Mouse (Mus musculus) hindbrain, embryonic 14.5 days (tissue): ENCODE results near the gene Ttc27. TPM values are rescaled to one million over a fixed set of nuclear protein-coding genes. Genes with fewer than 3 reads are reported as not detected.

Experiments used
- ATAC-seq: fragments of 200-750 bp; cut with Nextera tagmentation; 2 replicates; pipeline ENCODE4 v1.8.0; 2017; ENCODE audit warnings: moderate number of reproducible peaks, mild to moderate bottlenecking, moderate TSS enrichment, moderate library complexity; ENCODE audit not compliant: low FRiP score
- DNase-seq: peaks from one replicate; pipeline ENCODE4 v3.0.0-alpha.2; 2015; ENCODE audit warnings: low spot score
- H3K27ac ChIP-seq: fragments of 300-500 bp; sonication (generic); 2 replicates; pipeline ENCODE4 v1.5.1; 2014; ENCODE audit warnings: mild to moderate bottlenecking, moderate library complexity
- H3K27me3 ChIP-seq: fragments of 300-500 bp; sonication (generic); 2 replicates; pipeline ENCODE4 v1.6.1; 2014; ENCODE audit warnings: mild to moderate bottlenecking, low read length, mixed read lengths; ENCODE audit not compliant: control insufficient read depth, insufficient read depth
- H3K36me3 ChIP-seq: fragments of 300-500 bp; sonication (generic); replicated peaks from 2 replicates; pipeline ENCODE4 v1.6.1; 2014; ENCODE audit not compliant: control insufficient read depth, insufficient read depth
- H3K4me1 ChIP-seq: fragments of 300-500 bp; sonication (generic); replicated peaks from 2 replicates; pipeline ENCODE4 v1.6.1; 2014; ENCODE audit warnings: antibody characterized with exemption, low read length, mixed read lengths; ENCODE audit not compliant: control insufficient read depth, insufficient read depth
- H3K4me2 ChIP-seq: fragments of 300-500 bp; sonication (generic); replicated peaks from 2 replicates; pipeline ENCODE4 v1.6.1; 2014; ENCODE audit warnings: mild to moderate bottlenecking, moderate library complexity
- H3K4me3 ChIP-seq: fragments of 300-500 bp; sonication (generic); replicated peaks from 2 replicates; pipeline ENCODE4 v1.5.1; 2014; ENCODE audit warnings: mild to moderate bottlenecking, low read length
- H3K9ac ChIP-seq: fragments of 300-500 bp; sonication (generic); 2 replicates; pipeline ENCODE4 v1.6.1; 2014
- H3K9me3 ChIP-seq: fragments of 300-500 bp; sonication (generic); 2 replicates; pipeline ENCODE4 v1.6.1; 2016; ENCODE audit warnings: low read length; ENCODE audit not compliant: control insufficient read depth
- WGBS: fragments of 180-500 bp; shearing (Covaris S2); extraction: QIAGEN DNeasy Blood & Tissue Kit; methylation state at CpG from one replicate; pipeline ENCODE4 v1.1.7; 2014; 5-methylcytosine and 5-hydroxymethylcytosine counted together
- polyA plus RNA-seq: library from polyadenylated mRNA; unstranded; fragments of >200 nt; fragmentation: Nextera tagmentation; extraction: Ambion mirVana; gene quantifications from 2 replicates; pipeline ENCODE4 v1.2.1, GENCODE M21; 2014

Ttc27 gene
- polyA plus RNA-seq, 1 experiment from 2014 or later, result 21.2 TPM

GRCm38 (mm10) chr17:74705480-74705879 lies 12.1 kb upstream of the Ttc27 start:
- H3K9ac ChIP-seq, result no peak overlapping the region
- no peak for ATAC-seq
- WGBS, result 89% methylated on average over 5 of the region's 5 CpGs
- peaks cover 31% of the 10 kb centered on the region for H3K36me3 ChIP-seq
- H3K27ac ChIP-seq, result no peak overlapping the region
- no peak for DNase-seq
- no peaks in the 10 kb centered on the region for H3K9me3 ChIP-seq
- H3K4me1 ChIP-seq, result no peaks in the 10 kb centered on the region
- H3K27me3 ChIP-seq, result no peaks in the 10 kb centered on the region
- no peak overlapping the region for H3K4me3 ChIP-seq
- H3K4me2 ChIP-seq, result no peak overlapping the region

GRCm38 (mm10) chr17:74706593-74706992 lies 10.9 kb upstream of the Ttc27 start:
- Histone ChIP-seq H3K9me3 (no peaks in the 10 kb centered on the region), H3K4me1 (no peaks in the 10 kb centered on the region), H3K9ac (no peak overlapping the region), H3K36me3 (peaks cover 21% of the 10 kb centered on the region), H3K27me3 (no peaks in the 10 kb centered on the region), H3K27ac (no peak overlapping the region), H3K4me3 (no peak overlapping the region), H3K4me2 (no peak overlapping the region)
- no peak for DNase-seq
- no peak for ATAC-seq

- DNase-seq, result no peak
- Histone ChIP-seq H3K27me3 (no peaks in the 10 kb centered on the region), H3K4me2 (no peak overlapping the region), H3K9ac (no peak overlapping the region), H3K9me3 (no peaks in the 10 kb centered on the region), H3K4me3 (no peak overlapping the region), H3K27ac (no peak overlapping the region), H3K36me3 (peaks cover 13% of the 10 kb centered on the region), H3K4me1 (no peaks in the 10 kb centered on the region)
- WGBS, result 85% methylated on average over 7 of the region's 7 CpGs
- ATAC-seq, result no peak; the same call in 1 of the 2 replicates
Observed at GRCm38 (mm10) chr17:74707637-74708152, 9.8 kb upstream of the Ttc27 start.

GRCm38 (mm10) chr17:74710731-74711130 lies 6.8 kb upstream of the Ttc27 start:
- ATAC-seq, result no peak
- no peak for DNase-seq
- H3K27ac ChIP-seq, result no peak overlapping the region
- H3K4me2 ChIP-seq, result no peak overlapping the region
- WGBS, result 77% methylated on average over 4 of the region's 4 CpGs
- no peaks in the 10 kb centered on the region for H3K9me3 ChIP-seq
- H3K27me3 ChIP-seq, result no peaks in the 10 kb centered on the region
- no peaks in the 10 kb centered on the region for H3K4me1 ChIP-seq
- no peaks in the 10 kb centered on the region for H3K36me3 ChIP-seq
- H3K9ac ChIP-seq, result no peak overlapping the region
- H3K4me3 ChIP-seq, result no peak overlapping the region

GRCm38 (mm10) chr17:74711627-74712026 lies 5.9 kb upstream of the Ttc27 start:
- Histone ChIP-seq H3K4me2 (no peak overlapping the region), H3K27ac (no peak overlapping the region), H3K4me3 (no peak overlapping the region), H3K4me1 (no peaks in the 10 kb centered on the region), H3K9ac (no peak overlapping the region), H3K27me3 (no peaks in the 10 kb centered on the region), H3K36me3 (no peaks in the 10 kb centered on the region), H3K9me3 (no peaks in the 10 kb centered on the region)
- no peak for DNase-seq
- 91% methylated on average over 8 of the region's 8 CpGs for WGBS
- ATAC-seq, result no peak

- H3K4me1 ChIP-seq, result peaks cover 8% of the 10 kb centered on the region
- H3K4me2 ChIP-seq, result no peak overlapping the region
- no peaks in the 10 kb centered on the region for H3K9me3 ChIP-seq
- ATAC-seq, result no peak
- H3K9ac ChIP-seq, result no peak overlapping the region
- 0 out of 2 replicates have a peak, but pooled peaks cover 5% of the 10 kb centered on the region for H3K36me3 ChIP-seq
- H3K4me3 ChIP-seq, result no peak overlapping the region
- DNase-seq, result no peak
- no peaks in the 10 kb centered on the region for H3K27me3 ChIP-seq
- no peak overlapping the region for H3K27ac ChIP-seq
- 64% methylated on average over 3 of the region's 3 CpGs for WGBS
Observed at GRCm38 (mm10) chr17:74715128-74715527, 2.4 kb upstream of the Ttc27 start.

GRCm38 (mm10) chr17:74715724-74716123 lies 1.8 kb upstream of the Ttc27 start:
- H3K27me3 ChIP-seq, result no peaks in the 10 kb centered on the region
- H3K27ac ChIP-seq, result no peak overlapping the region
- H3K4me2 ChIP-seq, result no peak overlapping the region
- no peak overlapping the region for H3K9ac ChIP-seq
- no peak overlapping the region for H3K4me3 ChIP-seq
- DNase-seq (no peak), ATAC-seq (no peak)
- peaks cover 8% of the 10 kb centered on the region for H3K4me1 ChIP-seq
- 60% methylated on average over 1 of the region's 1 CpGs for WGBS
- H3K9me3 ChIP-seq, result no peaks in the 10 kb centered on the region
- H3K36me3 ChIP-seq, result peaks cover 5% of the 10 kb centered on the region; the same call in 1 of the 2 replicates

GRCm38 (mm10) chr17:74716643-74717042 lies 889 bp upstream of the Ttc27 start:
- peaks cover 9% of the 10 kb centered on the region for H3K36me3 ChIP-seq
- H3K4me3 ChIP-seq, result peak overlapping the region; percentile 66; the same call in 1 of the 2 replicates
- WGBS, result 64% methylated on average over 3 of the region's 3 CpGs
- DNase-seq (no peak), ATAC-seq (no peak)
- H3K9me3 ChIP-seq, result no peaks in the 10 kb centered on the region
- no peak overlapping the region for H3K9ac ChIP-seq
- no peaks in the 10 kb centered on the region for H3K27me3 ChIP-seq
- H3K27ac ChIP-seq, result no peak overlapping the region
- peaks cover 8% of the 10 kb centered on the region for H3K4me1 ChIP-seq
- peak overlapping the region; percentile 65 for H3K4me2 ChIP-seq

GRCm38 (mm10) chr17:74717091-74717617 lies 378 bp upstream of the Ttc27 start:
- ATAC-seq, result peak; percentile 3; the same call in 1 of the 2 replicates
- H3K9ac ChIP-seq, result peak overlapping the region; percentile 51
- peak overlapping the region; percentile 65 for H3K4me2 ChIP-seq
- peaks cover 14% of the 10 kb centered on the region for H3K36me3 ChIP-seq
- no peaks in the 10 kb centered on the region for H3K9me3 ChIP-seq
- H3K27me3 ChIP-seq, result no peaks in the 10 kb centered on the region
- no peak overlapping the region for H3K27ac ChIP-seq
- H3K4me3 ChIP-seq, result peak overlapping the region; percentile 66
- H3K4me1 ChIP-seq, result peaks cover 8% of the 10 kb centered on the region
- no peak for DNase-seq
- WGBS, result 12% methylated on average over 14 of the region's 14 CpGs

- Histone ChIP-seq H3K4me2 (no peak overlapping the region), H3K9me3 (no peaks in the 10 kb centered on the region), H3K4me3 (no peak overlapping the region), H3K27me3 (no peaks in the 10 kb centered on the region), H3K9ac (no peak overlapping the region), H3K4me1 (no peaks in the 10 kb centered on the region), H3K27ac (no peak overlapping the region), H3K36me3 (peaks cover 22% of the 10 kb centered on the region)
- no peak for DNase-seq
- no peak for ATAC-seq
Observed at GRCm38 (mm10) chr17:74732872-74733271, 15.3 kb downstream of the Ttc27 start.
